Mouse (Mus musculus): ENCODE results near the gene Ttn. TPM values are rescaled to one million over a fixed set of nuclear protein-coding genes. Genes with fewer than 3 reads are reported as not detected.
A peak's percentile ranks its signal among the peaks of the same experiment; 100 is the strongest.
"Not testable (repeated sequence)": the region's sequence is repeated elsewhere in the genome, so short reads cannot be mapped to it uniquely, and the experiment has no call there.

Gene Ttn
- total RNA-seq (2021): 1 to 10 TPM; 1.2 to 2.9 TPM

DNA sequence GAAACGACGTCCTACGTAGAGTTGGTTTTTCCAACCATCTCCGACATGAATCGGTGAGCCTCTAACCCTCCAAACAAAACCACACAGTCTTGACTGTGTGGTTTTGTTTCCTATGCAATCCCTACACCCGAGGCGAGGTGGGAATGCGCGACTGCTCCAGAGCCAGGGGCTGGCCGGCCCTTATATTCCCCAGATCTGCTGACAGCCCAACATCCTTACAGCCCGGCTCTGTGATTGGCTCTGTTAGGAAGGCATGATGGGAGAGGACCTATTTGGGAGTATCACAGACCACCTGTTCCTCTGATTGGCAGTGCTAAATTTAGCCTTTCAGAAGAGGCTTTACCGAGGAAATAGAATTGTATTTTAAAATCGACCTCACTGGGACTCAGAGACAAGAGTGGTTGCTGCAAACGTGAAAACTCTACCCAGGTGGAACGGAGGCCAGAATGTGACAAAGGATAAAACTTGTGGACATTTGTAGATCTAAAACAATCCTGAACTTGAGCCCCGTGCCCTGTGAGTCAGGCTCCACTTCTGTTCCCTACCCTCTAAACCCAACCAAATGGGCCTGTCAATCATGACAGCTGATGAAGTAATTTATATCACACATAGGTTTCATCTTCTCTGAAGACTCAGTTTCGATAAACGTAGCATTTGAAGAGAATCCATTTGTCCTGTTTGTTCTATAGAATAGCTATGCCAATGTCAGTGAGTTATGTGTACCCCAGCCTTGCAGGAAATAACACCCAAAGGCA, at the start of gene Ttn:
Ttn (minus strand) TSS at position 157 of the 755 bp plus-strand sequence.
- no peak for DNase-seq (ENCODE audit: extremely low spot score in 1 of 2, low spot score in 1 of 2)

DNA sequence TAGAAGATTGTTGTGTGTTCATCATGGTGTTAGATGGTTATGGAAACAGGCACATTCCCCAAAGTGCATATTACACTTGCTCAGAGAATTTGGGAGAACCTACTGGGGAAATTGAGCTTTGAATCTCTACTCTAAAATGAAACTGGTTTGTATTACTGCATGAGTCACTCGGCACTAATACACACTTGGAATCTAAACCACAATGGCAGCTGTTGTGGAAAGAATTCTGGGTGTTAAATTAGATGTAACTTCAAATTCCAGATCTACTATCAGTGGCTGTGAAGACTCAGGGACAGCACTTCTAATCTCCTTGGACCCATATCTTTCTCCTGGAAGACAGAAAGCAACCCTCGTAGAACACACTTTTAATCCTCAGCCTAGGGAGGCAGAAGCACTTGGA, 38.3 kb upstream of the Ttn start:
- DNase-seq (ENCODE audit: extremely low spot score in 1 of 2, low spot score in 1 of 2): no peak

DNA sequence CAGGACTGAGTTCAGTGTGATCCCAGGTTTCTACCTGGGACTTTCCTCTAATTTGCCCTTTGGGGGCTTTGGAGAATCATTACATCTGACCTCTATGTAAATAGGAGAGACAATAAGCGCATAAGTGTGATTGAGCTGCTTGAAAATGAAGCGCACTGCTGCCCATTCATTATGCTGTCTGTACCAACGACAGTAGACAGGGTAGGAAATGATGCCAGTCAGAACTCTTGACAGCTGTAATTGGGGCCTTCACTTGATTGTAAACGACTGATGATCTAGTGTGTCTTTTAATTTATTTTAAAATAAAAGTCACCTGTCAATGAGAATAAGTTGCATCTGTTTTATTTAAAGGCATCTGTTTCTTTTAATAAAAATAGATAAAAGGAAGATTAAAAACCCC, 35.4 kb upstream of the Ttn start:
- DNase-seq (ENCODE audit: extremely low spot score in 1 of 2, low spot score in 1 of 2): no peak

DNA sequence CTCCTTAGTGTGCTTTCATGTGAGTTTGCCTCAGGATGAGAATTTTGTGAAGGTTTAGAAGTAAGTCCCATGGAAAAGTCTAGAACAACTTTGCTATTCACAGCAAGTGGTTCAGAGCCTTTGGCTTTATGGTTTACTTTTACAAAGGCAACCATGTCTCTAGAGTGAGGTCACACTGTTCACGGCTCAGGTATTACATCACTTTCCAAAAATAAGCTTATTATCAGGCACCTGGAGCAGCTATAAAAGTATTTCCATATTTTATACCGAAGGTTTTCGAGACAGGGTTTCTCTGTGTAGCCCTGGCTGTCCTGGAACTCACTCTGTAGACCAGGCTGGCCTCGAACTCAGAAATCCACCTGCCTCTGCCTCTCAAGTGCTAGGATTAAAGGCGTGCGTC, 31.1 kb upstream of the Ttn start:
- not testable (repeated sequence) for DNase-seq (ENCODE audit: extremely low spot score in 1 of 2, low spot score in 1 of 2)

DNA sequence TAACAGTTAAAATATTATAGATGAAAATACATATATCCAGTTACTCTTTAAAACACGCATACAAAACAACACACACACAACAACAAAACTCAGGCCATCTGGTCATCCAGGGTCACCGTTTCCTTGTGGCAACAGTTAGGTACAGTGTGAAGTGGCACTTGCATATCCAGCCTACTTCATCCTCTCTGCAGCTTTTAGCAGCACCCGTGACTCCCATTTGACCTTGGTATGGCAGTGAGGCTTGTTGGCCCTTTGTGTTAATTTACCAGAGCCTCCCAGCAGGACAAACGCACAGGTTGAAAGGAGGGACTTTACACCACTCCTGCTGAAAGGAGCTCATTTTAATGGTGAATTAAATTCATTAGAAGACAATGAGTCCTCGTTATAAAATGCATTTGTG, 29.6 kb upstream of the Ttn start:
- DNase-seq (ENCODE audit: extremely low spot score in 1 of 2, low spot score in 1 of 2): no peak

DNA sequence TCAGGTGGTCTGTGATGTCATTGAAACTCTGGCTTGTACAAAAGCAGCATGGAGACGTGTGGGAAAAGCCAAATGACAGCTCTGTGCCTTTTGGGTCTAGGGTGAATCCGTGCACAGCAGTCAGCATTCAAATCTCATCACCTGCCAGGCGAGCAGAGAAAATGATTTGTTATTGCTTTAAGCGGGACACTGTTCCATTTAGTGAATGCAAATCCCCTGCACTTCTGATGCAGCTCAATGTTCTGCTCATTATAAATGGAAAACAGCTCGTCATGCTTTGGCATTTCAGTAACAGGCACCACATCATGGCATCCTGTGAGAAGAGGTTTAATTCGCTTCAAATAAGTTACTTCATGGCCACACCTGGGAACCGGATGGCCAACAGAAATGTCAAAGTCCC, 24.7 kb upstream of the Ttn start:
- DNase-seq (ENCODE audit: extremely low spot score in 1 of 2, low spot score in 1 of 2): no peak

DNA sequence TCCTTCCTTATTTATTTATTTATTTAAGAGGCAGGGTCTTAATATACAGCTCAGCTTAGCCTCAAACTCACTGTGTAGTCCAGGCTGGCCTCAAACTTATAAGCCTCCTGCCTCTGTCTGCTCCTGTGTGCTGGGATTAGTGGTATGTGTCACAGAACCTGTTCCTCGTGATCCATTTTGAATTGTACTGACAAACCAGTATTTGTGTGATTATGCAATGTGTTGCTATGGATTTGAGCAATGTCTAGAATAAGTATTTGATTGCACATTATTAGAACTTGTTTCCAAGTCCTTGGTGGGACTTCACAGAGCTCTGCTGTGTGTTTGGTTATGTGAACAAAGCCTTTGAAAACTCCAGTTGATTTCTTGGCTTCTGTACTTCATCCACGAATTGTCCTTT, 20.8 kb upstream of the Ttn start:
- no peak for DNase-seq (ENCODE audit: extremely low spot score in 1 of 2, low spot score in 1 of 2)

DNA sequence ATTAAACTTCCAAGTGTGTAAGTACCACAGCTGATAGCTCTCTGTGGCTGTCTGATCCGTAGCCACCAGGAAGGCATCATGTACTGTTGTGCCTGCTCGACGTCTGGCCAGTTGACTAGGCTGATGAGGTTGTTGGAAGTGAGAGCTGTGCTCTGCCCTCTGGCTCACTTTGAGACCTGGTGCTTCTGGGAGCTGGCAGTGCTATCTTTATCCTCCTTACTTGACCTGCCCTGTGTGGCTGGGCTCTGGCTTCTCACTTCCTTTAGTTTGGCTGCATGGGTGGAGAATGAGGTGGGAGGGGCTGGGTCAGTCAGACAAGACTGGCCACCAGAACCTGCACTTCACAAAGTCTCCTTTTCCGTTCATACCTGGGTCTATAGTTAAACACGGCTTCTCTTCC, 16.0 kb upstream of the Ttn start:
- no peak for DNase-seq (ENCODE audit: extremely low spot score in 1 of 2, low spot score in 1 of 2)

DNA sequence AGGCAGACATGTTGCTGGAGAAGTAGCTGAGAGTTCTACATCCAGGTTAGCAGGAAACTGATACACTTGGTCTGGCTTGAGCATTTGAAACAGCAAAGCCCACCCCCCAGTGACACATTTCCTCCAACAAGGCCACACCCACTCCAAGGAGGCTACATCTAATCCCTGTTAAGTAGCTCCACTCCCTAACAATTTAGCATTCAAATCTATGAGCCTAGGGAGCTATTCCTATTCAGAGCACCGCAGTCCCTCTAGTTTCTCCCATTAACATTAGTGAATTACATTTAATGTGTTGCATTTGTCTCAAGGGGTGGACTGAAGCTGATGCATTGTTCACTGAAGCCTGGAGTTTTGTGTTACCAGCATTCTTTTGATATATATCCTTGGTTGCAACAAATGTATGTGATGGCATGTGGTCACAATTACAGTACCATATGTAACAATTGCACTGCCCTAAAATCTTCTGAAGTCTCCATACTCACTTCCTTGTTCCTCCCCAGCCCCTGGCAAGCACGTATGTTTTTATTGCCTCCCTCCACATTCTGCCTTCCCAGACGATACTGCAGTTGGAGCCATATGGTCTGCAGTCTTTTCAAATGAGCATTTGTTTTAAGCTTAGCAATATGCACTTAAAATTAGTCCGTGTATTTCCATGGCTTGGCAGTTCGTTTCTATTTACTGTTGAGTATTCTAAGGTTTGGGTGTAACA, 10.3 kb upstream of the Ttn start:
- DNase-seq (ENCODE audit: extremely low spot score in 1 of 2, low spot score in 1 of 2): peak in 1 of 2 experiments; percentile 23

DNA sequence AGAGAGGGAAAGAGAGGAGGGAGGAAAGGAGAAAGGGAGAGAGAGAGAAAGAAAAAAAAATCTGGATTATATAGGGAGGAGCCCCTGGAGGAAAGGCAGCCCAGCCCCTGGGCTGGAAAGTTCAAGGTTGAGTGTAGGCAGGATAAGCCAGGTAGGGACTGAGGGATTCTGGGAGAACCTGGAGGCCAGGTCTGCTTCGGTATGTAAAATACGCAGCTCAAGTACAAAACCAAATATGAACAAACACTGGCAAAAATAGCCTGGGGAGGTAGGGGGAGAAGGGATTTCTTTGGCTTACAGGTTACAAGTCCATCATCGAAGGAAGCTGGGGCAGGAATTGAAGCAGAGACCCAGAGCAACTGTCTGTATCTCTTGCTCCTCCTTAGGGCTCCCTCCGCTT, 5.0 kb upstream of the Ttn start:
- DNase-seq (ENCODE audit: extremely low spot score in 1 of 2, low spot score in 1 of 2): no peak

DNA sequence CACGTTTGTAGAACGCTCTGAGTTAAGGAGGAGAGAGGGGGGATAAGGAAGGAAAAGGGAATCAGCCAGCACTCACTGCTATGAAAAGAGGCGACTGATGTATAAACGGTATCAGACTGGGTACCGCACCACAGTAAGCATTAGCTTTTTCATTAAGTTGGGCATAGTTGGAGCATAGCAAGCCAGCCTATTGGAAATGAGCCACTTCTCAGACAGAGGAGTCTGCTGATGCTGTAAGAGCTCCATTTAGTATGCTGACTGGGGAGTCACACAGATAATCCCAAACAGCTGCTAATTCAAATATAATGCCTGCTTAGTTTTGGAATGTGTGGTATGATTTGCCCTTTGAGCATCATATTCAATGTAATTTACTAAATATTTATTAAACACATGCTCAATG, 2.0 kb upstream of the Ttn start:
- DNase-seq (ENCODE audit: extremely low spot score in 1 of 2, low spot score in 1 of 2): no peak

DNA sequence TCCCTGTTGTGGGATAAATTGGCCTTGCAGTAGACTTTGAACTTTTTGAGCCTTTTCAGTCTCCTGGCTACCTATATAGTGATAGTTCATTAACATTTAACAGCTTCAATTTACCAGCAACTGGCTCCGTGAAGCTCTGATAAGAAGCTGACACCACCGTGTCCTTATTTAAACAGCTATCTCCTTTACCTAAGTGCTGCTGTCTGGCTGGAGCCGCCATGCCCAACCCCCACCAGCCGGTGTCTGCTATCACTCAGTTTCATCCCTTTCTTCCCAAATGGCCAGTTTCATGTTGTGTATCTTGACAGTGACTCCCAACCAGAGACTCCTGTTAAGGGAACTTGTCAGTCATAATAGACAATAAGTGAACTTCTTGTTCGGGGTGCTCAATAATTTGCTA, 1.3 kb upstream of the Ttn start:
- DNase-seq (ENCODE audit: extremely low spot score in 1 of 2, low spot score in 1 of 2): no peak

DNA sequence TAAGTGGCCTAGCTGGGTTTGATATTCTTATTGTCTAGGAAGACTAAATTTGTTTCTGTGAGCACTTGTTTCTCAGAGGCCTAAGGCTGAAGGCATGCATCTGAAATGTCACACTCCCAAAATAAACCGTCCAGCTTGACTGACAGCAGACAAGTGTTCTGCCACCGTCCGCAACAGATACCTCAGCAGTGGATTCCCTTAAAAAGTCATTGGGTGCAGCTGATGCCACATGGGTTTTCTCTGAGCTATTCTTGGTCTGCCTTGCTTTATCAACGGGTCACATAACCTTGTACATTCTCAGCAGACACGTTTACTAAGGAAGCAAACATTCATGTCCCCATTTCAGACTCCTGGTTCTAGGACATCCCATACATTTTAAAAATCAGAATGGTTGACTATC, 630 bp downstream of the Ttn start:
- DNase-seq (ENCODE audit: extremely low spot score in 1 of 2, low spot score in 1 of 2): no peak

DNA sequence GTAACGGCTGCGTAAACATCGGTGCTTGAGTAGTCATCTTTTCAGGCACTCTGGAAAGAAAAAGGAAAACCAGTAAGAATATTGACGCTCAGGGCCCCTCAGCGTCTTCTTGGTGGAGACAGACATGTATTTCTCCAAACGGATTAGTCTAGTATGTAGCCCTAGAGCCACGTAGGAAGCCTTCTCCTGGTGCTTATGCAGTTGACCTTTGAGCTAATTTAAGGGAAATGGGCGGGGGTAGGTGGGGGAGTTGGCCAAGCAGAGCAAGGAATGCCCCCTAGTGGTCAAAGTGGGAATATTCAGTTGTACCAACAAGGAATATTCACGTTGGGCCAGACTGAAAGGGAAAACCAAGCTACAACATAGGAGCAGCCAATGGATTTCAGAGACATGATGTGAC, 2.2 kb downstream of the Ttn start:
- no peak for DNase-seq (ENCODE audit: extremely low spot score in 1 of 2, low spot score in 1 of 2)

DNA sequence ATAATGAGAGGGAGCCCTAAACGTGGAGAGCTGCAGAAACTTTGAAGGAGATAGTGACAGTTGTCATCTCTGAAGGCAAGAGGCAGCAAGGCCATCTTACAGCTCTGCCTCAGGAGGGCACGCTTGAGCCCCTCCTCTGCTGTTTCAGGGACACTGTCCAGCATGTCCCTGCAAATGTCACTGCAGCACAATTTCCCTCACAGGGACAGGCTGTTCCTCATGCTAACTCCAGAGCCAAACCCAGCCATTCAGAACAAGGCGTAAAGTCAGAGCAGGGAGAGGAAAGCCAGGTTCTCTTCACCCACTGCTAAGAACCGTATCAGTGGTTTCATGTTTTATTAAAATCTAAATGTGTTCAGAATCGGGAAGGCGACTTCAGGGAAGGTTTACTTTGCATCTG, 4.7 kb downstream of the Ttn start:
- DNase-seq (ENCODE audit: extremely low spot score in 1 of 2, low spot score in 1 of 2): no peak

DNA sequence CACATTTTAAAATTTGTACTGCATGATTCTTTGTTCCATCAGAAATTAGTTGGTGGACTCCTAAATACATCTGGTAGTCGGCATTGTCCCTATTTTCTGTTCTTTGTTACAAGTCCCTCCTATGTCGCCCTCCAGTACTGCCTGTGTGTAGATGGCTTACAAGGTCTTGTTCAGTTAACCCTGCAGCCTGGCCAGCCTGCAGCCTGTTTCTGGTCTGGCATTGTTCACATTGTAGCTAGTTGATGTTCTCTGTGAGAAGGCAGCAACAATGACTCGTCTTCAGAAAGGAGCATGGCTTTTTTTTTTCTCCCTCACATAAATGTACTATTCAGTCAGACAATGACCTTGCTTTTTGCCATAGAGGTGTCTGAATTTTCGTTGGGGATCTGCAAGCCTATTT, 10.3 kb downstream of the Ttn start:
- DNase-seq (ENCODE audit: extremely low spot score in 1 of 2, low spot score in 1 of 2): no peak

DNA sequence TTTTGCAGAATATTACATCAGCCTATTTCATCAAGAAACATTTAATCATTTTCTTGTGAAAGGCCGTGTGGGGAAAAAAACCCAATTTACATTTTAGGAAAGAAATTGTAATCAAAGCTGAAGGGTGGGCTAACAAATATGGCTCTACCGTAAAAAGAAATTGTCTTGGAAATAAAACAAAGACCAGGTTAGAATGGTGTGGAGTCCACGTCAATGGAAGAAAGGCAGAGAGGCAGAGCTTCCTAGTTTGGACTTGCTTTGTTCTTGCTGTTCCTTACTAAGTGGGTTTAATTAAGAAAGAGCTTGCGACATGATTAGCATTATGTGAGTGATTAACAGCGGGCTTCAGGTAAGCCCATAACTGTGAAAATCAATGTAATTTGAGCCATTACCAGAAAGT, 11.3 kb downstream of the Ttn start:
- DNase-seq (ENCODE audit: extremely low spot score in 1 of 2, low spot score in 1 of 2): no peak

DNA sequence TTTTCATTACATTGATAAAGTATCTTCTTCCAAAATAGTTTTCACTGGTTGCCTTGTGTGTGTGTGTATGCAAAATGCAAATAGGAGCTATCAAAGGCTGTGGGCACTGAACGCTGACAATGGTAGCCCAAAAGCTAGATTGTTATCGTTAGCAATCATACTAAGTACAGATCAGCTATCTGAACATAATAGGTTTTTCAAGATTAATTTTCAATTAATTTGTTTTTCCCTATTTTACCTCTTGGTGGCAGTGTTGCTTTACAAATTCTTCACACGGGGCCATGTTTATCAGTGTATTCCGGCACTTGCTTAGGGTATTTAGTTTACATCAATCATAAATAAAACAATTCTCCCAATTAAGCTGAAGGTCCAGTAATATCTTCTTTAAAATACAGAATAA, 11.7 kb downstream of the Ttn start:
- DNase-seq (ENCODE audit: extremely low spot score in 1 of 2, low spot score in 1 of 2): no peak

DNA sequence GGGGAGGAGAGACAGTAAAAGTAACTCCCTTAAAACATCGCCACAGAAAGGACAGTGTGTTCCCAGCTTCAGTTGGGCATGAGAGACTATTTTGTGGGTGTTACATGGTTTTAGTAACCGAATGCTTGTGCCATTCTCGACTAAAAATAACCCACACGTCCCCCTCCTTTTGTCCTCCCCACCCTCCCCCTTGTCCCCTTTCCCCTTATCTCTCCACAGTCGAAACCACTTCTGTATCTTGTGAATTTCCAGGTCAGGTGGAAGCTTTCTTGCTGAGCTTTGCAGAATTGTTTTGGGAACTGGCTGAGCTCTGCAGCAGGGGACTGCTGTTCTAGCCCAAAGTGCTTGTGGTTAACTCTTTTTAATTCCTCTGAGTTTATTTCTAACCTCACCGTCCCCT, 12.1 kb downstream of the Ttn start:
- DNase-seq (ENCODE audit: extremely low spot score in 1 of 2, low spot score in 1 of 2): no peak

DNA sequence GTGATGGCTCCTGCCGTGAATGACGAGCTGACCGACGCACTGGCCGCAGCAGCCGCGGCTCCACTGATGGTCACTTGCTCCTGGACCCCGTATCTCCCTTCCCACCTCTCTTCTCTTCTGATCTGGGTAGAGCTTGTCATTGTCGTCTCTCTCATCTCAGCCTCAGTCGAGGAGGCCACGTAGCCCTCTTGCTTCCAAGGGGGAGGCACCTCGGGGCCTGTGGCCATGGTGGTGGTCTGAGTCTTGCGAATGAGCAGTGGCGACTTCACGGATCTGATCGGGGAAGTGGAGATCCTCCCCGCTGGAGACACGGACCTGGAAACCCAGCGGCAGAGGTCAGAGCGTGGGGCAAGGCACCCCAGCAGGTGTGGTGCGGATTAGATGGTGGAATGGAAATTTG, 12.7 kb downstream of the Ttn start:
- DNase-seq (ENCODE audit: extremely low spot score in 1 of 2, low spot score in 1 of 2): no peak

DNA sequence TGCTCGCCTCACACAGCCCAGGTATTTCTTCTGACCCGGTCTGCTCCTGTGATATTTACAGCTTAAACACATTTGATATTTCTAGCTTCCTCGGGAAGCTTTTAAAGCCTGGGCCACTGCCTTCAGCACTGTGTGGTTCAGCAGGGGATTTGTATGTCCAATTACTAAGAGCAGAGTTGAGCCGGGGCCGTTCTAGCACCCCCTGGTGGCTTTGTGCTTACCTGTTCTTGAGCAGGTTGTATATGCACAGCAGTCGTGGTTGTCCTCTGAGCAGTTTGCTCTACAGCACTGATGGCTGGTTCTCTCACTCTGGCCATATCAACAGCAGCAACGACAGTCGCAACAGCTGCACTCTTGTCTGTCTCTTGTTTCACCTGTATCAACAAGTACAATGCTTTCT, 13.4 kb downstream of the Ttn start:
- DNase-seq (ENCODE audit: extremely low spot score in 1 of 2, low spot score in 1 of 2): peak; percentile 59 to 83

DNA sequence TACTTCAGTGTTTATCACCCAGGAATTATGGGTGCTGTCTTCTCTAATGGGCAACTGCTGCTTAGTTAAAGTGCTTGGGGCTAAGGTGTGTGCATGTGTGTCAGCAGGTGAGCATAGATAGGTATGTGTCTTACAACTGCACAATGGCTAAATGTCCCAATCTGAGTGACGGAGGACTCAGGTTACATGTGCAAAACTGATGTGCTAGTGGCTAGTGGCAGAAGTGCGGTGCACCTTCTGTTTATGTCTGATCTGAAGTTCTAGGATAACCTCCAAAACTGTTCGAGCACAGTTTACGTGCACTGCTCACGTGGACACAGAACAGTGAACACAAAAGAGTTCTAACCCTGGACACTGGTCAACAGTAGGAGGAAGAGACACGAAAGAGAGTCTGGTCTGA, 15.8 kb downstream of the Ttn start:
- DNase-seq (ENCODE audit: extremely low spot score in 1 of 2, low spot score in 1 of 2): no peak

Data from layer of hippocampus, postnatal 25 days (tissue).